In genomic region chr14:33632790-33633372, GRCm38 (mm10) we compare ENCODE assay signal across 8 mouse cellular contexts. TPM values are rescaled to one million over a fixed set of nuclear protein-coding genes. Genes with fewer than 3 reads are reported as not detected.
A peak's percentile ranks its signal among the peaks of the same experiment; 100 is the strongest.
DNase-seq lines count a peak whose midpoint lies in the region; ATAC-seq lines count a peak whose summit lies in the region.

No protein-coding gene starts in this region.

- H3K4me2 ChIP-seq in kidney, embryonic 14.5 days (replicated peaks; ENCODE audit: low read depth, low read length) = no peak overlapping the region
- H3K4me2 ChIP-seq in liver, embryonic 13.5 days = no peak overlapping the region

- no peak for ATAC-seq in kidney, embryonic 14.5 days (ENCODE audit: low FRiP score, low TSS enrichment)
- ATAC-seq in frontal cortex, adult (ENCODE audit: low TSS enrichment) = peak; percentile 85
- ATAC-seq in liver, embryonic 13.5 days (ENCODE audit: low read depth) = peak; percentile 86

- peak; percentile 12 for DNase-seq in kidney, adult 18-20 months
- DNase-seq in brain, adult 2 months (ENCODE audit: low read depth, low spot score) = peak; percentile 57
- DNase-seq in liver, embryonic 13.5 days = peak; percentile 13
- peak; percentile 44 for DNase-seq in right cerebral cortex, postnatal 4 days
- no peak for DNase-seq in thymus, postnatal 10 days (ENCODE audit: low spot score in 2 of 2)
- DNase-seq in urinary bladder, postnatal 25 days (ENCODE audit: low spot score) = no peak

- peaks cover 3% of the 10 kb centered on the region; the same call in 1 of the 2 replicates for H3K27me3 ChIP-seq in kidney, embryonic 14.5 days (ENCODE audit: control insufficient read depth, insufficient read depth, low read length)
- H3K27me3 ChIP-seq in liver, embryonic 13.5 days = no peaks in the 10 kb centered on the region

- no peaks in the 10 kb centered on the region for H3K36me3 ChIP-seq in kidney, embryonic 14.5 days (ENCODE audit: control insufficient read depth, insufficient read depth, low read length)
- H3K36me3 ChIP-seq in liver, embryonic 13.5 days = no peaks in the 10 kb centered on the region

- H3K9ac ChIP-seq in kidney, embryonic 14.5 days (ENCODE audit: low read depth, low read length) = no peak overlapping the region
- H3K9ac ChIP-seq in liver, embryonic 13.5 days = no peak overlapping the region

- no peak overlapping the region for H3K4me3 ChIP-seq in kidney, embryonic 14.5 days (ENCODE audit: low read length)
- H3K4me3 ChIP-seq in liver, embryonic 13.5 days (replicated peaks) = no peak overlapping the region

- no peaks in the 10 kb centered on the region for H3K4me1 ChIP-seq in kidney, embryonic 14.5 days (ENCODE audit: control insufficient read depth, insufficient read depth, low read length)
- peaks cover 32% of the 10 kb centered on the region for H3K4me1 ChIP-seq in liver, embryonic 13.5 days (replicated peaks)

- 73% methylated on average over 8 of the region's 8 CpGs for WGBS in kidney, embryonic 14.5 days
- 48% methylated on average over 8 of the region's 8 CpGs for WGBS in liver, embryonic 13.5 days (ENCODE audit: insufficient replicate concordance)

- no peak overlapping the region for H3K27ac ChIP-seq in kidney, embryonic 14.5 days (ENCODE audit: low read depth, low read length)
- peak overlapping the region; percentile 14; the same call in 1 of the 2 replicates for H3K27ac ChIP-seq in liver, embryonic 13.5 days

- H3K9me3 ChIP-seq in kidney, embryonic 14.5 days (ENCODE audit: control insufficient read depth, low read length) = no peaks in the 10 kb centered on the region
- no peaks in the 10 kb centered on the region for H3K9me3 ChIP-seq in liver, embryonic 13.5 days (replicated peaks)

RNA-seq across cellular contexts. Expression of gene Ptpn20, which starts 43.9 kb away (rescaled TPM):
- polyA plus RNA-seq in kidney, embryonic 14.5 days (2014; fragmentation: Nextera tagmentation; extraction: Ambion mirVana) = not detected in 2 replicates
- polyA plus RNA-seq in liver, embryonic 13.5 days (2015; fragmentation: Nextera tagmentation; extraction: Ambion mirVana) = 0.08 and 0.09 TPM in 2 replicates

Comparison
In these comparisons a context has a peak if more than half of its experiments do, and no peak if none do; other contexts are left out.
1. DNase-seq: peak in kidney, adult 18-20 months (single experiment), brain, adult 2 months (single experiment), liver, embryonic 13.5 days (single experiment) and right cerebral cortex, postnatal 4 days (single experiment); none in thymus, postnatal 10 days (0 of 2) and urinary bladder, postnatal 25 days (single experiment).